Mouse (Mus musculus) testis, postnatal 14 days (tissue): ENCODE results near the gene Aqp5.

Experiments
- DNase-seq: peaks from one replicate; pipeline ENCODE4 v3.0.0; 2021; ENCODE audit warnings: low spot score

The Aqp5 gene

GRCm38 (mm10) chr15:99638124-99638485 lies 47.5 kb downstream of the Aqp5 start:
- no peak for DNase-seq

GRCm38 (mm10) chr15:99642622-99643021 lies 52.0 kb downstream of the Aqp5 start:
- DNase-seq = no peak

- no peak for DNase-seq
Measured at GRCm38 (mm10) chr15:99643832-99644231, 53.2 kb downstream of the Aqp5 start.
